Mouse (Mus musculus): ENCODE results near the gene Shkbp1. TPM values are rescaled to one million over a fixed set of nuclear protein-coding genes. Genes with fewer than 3 reads are reported as not detected.

Gene Shkbp1
- total and polyA plus RNA-seq, 2 experiments from 2014 or later, result 24.1 to 42.7 TPM

DNA sequence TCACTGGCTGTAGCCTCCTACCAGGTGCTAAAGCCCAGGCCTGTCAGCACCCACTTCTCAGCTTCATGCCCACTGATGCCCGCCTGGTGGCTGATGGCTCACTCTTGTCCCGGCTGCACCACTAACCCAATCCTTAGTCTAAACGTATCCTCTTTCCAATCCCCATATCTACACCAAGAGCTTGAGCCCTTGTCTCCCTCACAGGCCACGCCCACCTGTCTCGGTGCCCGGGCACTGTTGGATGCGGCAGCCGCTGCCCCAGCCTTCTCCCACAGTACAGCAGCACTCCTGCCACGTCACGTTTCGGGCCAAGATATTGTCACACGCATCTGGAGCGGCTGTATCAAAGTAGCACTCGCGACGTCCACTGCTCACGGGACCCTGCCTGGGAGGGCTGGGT lies 45.5 kb downstream of the Shkbp1 start:
- TF ChIP-seq CTCF (IDR thresholded peaks at IDR 0.05), result no peak
- H3K4me3 ChIP-seq (ENCODE audit: low read depth, low read length), result 0 out of 2 replicates have a peak overlapping the region, but pooled peaks have one; percentile 2

GRCm38 (mm10) chr7:27309832-27310231 lies 46.0 kb downstream of the Shkbp1 start:
- no peak for TF ChIP-seq CTCF (IDR thresholded peaks at IDR 0.05)
- WGBS, result 76% methylated on average over 3 of the region's 3 CpGs
- Histone ChIP-seq H3K9me3 (ENCODE audit: low read length) (no peaks in the 10 kb centered on the region), H3K4me3 (ENCODE audit: low read depth, low read length) (no peak overlapping the region), H3K4me1 (ENCODE audit: insufficient read depth, low read length) (no peaks in the 10 kb centered on the region), H3K4me2 (ENCODE audit: low read depth, low read length, poor library complexity, severe bottlenecking) (no peak overlapping the region), H3K27ac (ENCODE audit: low read depth, low read length) (no peak overlapping the region), H3K9ac (replicated peaks; ENCODE audit: low read length, poor library complexity, severe bottlenecking) (no peak overlapping the region; the same call in 1 of the 2 replicates), H3K36me3 (ENCODE audit: insufficient read depth, low read length) (peaks cover 3% of the 10 kb centered on the region; the same call in 1 of the 2 replicates), H3K27me3 (ENCODE audit: insufficient read depth, low read length) (0 out of 2 replicates have a peak, but pooled peaks cover 3% of the 10 kb centered on the region)
- no peak for ATAC-seq (ENCODE audit: low FRiP score)
- DNase-seq (ENCODE audit: low spot score), result no peak

More for the DNA sequence above, 45.5 kb downstream of the Shkbp1 start:
- peak overlapping the region; percentile 31; the same call in 1 of the 2 replicates for H3K4me2 ChIP-seq (ENCODE audit: low read depth, low read length, poor library complexity, severe bottlenecking)
- 9% methylated on average over 17 of the region's 17 CpGs for WGBS
- no peaks in the 10 kb centered on the region for H3K4me1 ChIP-seq (ENCODE audit: insufficient read depth, low read length)
- no peaks in the 10 kb centered on the region for H3K9me3 ChIP-seq (ENCODE audit: low read length)
- ATAC-seq (ENCODE audit: low FRiP score) (peak; percentile 18), DNase-seq (ENCODE audit: low spot score) (peak; percentile 69)
- peaks cover 3% of the 10 kb centered on the region; the same call in 1 of the 2 replicates for H3K36me3 ChIP-seq (ENCODE audit: insufficient read depth, low read length)
- H3K27ac ChIP-seq (ENCODE audit: low read depth, low read length), result no peak overlapping the region
- 0 out of 2 replicates have a peak, but pooled peaks cover 3% of the 10 kb centered on the region for H3K27me3 ChIP-seq (ENCODE audit: insufficient read depth, low read length)
- H3K9ac ChIP-seq (replicated peaks; ENCODE audit: low read length, poor library complexity, severe bottlenecking), result no peak overlapping the region; the same call in 1 of the 2 replicates

- ATAC-seq (ENCODE audit: low FRiP score) (no peak), DNase-seq (ENCODE audit: low spot score) (no peak)
- peaks cover 3% of the 10 kb centered on the region; the same call in 1 of the 2 replicates for H3K36me3 ChIP-seq (ENCODE audit: insufficient read depth, low read length)
- H3K9me3 ChIP-seq (ENCODE audit: low read length), result no peaks in the 10 kb centered on the region
- no peak overlapping the region for H3K9ac ChIP-seq (replicated peaks; ENCODE audit: low read length, poor library complexity, severe bottlenecking)
- H3K4me1 ChIP-seq (ENCODE audit: insufficient read depth, low read length), result no peaks in the 10 kb centered on the region
- no peak for TF ChIP-seq CTCF (IDR thresholded peaks at IDR 0.05)
- H3K27ac ChIP-seq (ENCODE audit: low read depth, low read length), result no peak overlapping the region
- H3K27me3 ChIP-seq (ENCODE audit: insufficient read depth, low read length), result 0 out of 2 replicates have a peak, but pooled peaks cover 3% of the 10 kb centered on the region
- 19% methylated on average over 28 of the region's 28 CpGs for WGBS
- peak overlapping the region; percentile 44 for H3K4me2 ChIP-seq (ENCODE audit: low read depth, low read length, poor library complexity, severe bottlenecking)
- 0 out of 2 replicates have a peak overlapping the region, but pooled peaks have one; percentile 6 for H3K4me3 ChIP-seq (ENCODE audit: low read depth, low read length)
These were observed 46.8 kb downstream of the Shkbp1 start for GRCm38 (mm10) chr7:27308821-27309549.

- H3K9ac ChIP-seq (replicated peaks; ENCODE audit: low read length, poor library complexity, severe bottlenecking), result no peak overlapping the region
- no peak overlapping the region for H3K27ac ChIP-seq (ENCODE audit: low read depth, low read length)
- H3K27me3 ChIP-seq (ENCODE audit: insufficient read depth, low read length), result 0 out of 2 replicates have a peak, but pooled peaks cover 3% of the 10 kb centered on the region
- TF ChIP-seq CTCF (IDR thresholded peaks at IDR 0.05), result peak; percentile 56
- DNase-seq (ENCODE audit: low spot score), result no peak
- no peak overlapping the region for H3K4me3 ChIP-seq (ENCODE audit: low read depth, low read length)
- 58% methylated on average over 9 of the region's 9 CpGs for WGBS
- H3K4me1 ChIP-seq (ENCODE audit: insufficient read depth, low read length), result no peaks in the 10 kb centered on the region
- H3K36me3 ChIP-seq (ENCODE audit: insufficient read depth, low read length), result 0 out of 2 replicates have a peak, but pooled peaks cover 3% of the 10 kb centered on the region
- H3K4me2 ChIP-seq (ENCODE audit: low read depth, low read length, poor library complexity, severe bottlenecking), result no peak overlapping the region
- no peak for ATAC-seq (ENCODE audit: low FRiP score)
- no peaks in the 10 kb centered on the region for H3K9me3 ChIP-seq (ENCODE audit: low read length)
These were observed 48.3 kb downstream of the Shkbp1 start for GRCm38 (mm10) chr7:27307551-27307950.

- DNase-seq (ENCODE audit: low spot score), result no peak
- H3K36me3 ChIP-seq (ENCODE audit: insufficient read depth, low read length), result 0 out of 2 replicates have a peak, but pooled peaks cover 3% of the 10 kb centered on the region
- H3K4me1 ChIP-seq (ENCODE audit: insufficient read depth, low read length), result no peaks in the 10 kb centered on the region
- H3K9me3 ChIP-seq (ENCODE audit: low read length), result no peaks in the 10 kb centered on the region
- no peak overlapping the region for H3K9ac ChIP-seq (replicated peaks; ENCODE audit: low read length, poor library complexity, severe bottlenecking)
- WGBS, result 77% methylated on average over 24 of the region's 24 CpGs
- H3K4me3 ChIP-seq (ENCODE audit: low read depth, low read length), result no peak overlapping the region
- H3K27ac ChIP-seq (ENCODE audit: low read depth, low read length), result no peak overlapping the region
- no peak overlapping the region for H3K4me2 ChIP-seq (ENCODE audit: low read depth, low read length, poor library complexity, severe bottlenecking)
- no peak for ATAC-seq (ENCODE audit: low FRiP score)
- TF ChIP-seq CTCF (IDR thresholded peaks at IDR 0.05), result peak; percentile 63
- H3K27me3 ChIP-seq (ENCODE audit: insufficient read depth, low read length), result 0 out of 2 replicates have a peak, but pooled peaks cover 3% of the 10 kb centered on the region
These were observed 49.4 kb downstream of the Shkbp1 start for GRCm38 (mm10) chr7:27306161-27307160.
